Mouse (Mus musculus) cerebellum, postnatal 4 days (tissue): ENCODE data around the gene Gm10406.
"Not testable (repeated sequence)": the region's sequence is repeated elsewhere in the genome, so short reads cannot be mapped to it uniquely, and the experiment has no call there.

Source experiments
- DNase-seq, 2 experiments: peaks; one replicate each; pipeline ENCODE4 v3.0.0; 2022; ENCODE audit warnings: low spot score in 2 of 2, mixed read lengths in 1 of 2

Gm10406 gene

DNA sequence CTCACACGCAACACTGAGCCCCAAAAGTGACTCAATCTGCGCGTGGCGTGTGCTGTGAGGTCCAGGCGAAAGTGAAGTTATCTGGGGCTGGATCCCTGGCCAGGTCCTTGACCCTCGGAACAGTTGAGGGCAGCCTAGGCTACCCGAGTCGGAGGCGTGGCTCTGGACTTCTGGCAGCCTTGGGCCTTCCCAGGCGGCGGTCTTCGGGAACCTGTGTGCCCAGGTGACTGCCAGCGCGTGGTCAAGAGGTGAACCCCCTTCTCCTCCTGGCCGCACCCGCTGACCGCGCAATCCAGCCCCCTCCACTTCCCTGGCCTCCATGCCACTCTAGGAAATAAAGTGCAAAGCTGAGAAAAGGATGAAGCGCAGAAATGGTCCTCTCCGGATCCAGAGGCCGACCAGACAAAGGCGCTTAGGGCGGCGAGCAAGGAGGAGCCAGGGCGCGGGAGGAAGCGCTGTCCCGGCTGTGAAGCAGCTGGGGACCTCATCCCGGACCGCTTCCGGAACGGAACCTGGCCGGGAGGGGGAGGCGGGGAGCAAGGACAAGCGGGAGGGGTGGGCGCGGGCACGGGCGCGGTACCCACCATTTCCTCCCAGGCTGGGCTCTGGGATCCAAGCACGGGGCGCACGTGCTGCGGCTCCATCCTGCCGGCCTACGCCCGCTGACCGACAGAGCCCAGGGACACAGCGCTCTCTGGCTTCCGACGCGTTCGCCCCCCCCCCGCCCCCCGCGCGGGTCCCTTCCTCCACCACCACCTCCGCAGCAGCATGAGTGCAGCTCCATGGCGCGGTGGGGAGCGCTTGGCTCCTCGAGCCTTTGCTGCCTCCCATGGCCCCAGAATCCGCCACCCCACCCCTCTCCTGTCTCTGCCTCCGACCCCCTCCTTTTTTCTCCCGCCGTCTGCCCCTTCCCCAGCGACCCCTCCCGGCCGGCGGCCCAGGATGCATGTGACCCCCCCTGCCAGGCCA is at the start of gene Gm10406:
Gene Gm10406, minus strand, starts transcription at position 669 of the 969 bp plus-strand sequence.
- peak; percentile 19 to 20 for DNase-seq

DNA sequence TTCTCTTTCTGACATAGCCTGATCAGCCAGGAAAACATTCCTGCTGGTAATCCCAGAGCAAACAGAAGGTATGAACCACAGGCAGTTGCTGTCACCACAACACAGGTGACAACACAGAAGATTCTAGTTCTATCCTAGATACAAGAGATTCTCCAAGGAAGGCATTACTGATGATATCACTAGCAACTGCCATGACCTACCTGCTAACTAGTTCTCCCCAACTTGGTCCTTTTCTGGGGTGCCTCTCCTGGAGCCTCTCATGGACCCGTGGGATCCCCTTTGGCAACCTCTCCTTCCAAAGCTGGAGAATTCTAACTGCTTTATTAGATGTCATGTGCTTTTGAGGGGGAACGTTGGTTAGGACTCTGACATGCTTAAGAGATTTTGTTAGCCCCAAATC is 17.6 kb upstream of the Gm10406 start, which contains the start of gene Gm3685:
Gene Gm3685, minus strand, starts transcription at position 101 of the 400 bp plus-strand sequence.
- DNase-seq: not testable (repeated sequence)

DNA sequence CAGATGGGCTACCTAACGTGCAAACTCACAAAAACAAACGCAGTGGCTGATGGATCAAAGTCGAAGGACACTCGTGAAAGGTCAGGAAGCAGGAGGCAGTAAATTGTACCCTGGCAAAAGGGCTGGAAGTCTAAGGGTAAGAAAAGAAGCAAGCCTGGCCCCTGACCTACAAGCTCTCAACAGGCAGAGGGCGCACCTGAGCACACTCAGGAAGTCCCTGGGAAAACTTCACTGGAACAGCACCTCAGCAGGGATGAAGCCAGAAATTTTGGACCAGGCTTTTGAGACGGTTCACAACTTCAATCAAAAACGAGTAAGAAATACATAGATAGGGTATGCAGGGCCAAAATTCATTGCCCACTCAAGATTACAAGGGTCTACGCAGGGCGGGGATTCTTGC is 975 bp downstream of the Gm10406 start:
- DNase-seq: peak in 1 of 2 experiments; percentile 2

DNA sequence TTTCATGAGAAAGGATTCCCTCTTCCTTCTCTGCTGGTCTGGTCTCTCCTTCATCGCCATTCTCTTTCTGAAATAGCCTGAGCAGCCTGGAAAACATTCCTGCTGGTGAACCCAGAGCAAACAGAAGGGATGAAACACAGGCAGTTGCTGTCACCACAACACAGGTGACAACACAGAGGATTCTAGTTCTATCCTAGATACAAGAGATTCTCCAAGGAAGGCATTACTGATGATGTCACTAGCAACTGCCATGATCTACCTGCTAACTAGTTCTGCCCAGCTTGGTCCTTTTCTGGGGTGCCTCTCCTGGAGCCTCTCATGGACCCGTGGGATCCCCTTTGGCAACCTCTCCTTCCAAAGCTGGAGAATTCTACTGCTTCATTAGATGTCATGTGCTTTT is 53.5 kb downstream of the Gm10406 start, which contains the start of gene Gm6356:
Gene Gm6356, minus strand, starts transcription at position 101 of the 400 bp plus-strand sequence.
- DNase-seq: not testable (repeated sequence)
